Mouse (Mus musculus) MEL (cell line): ENCODE data around the gene Ptprj. TPM values are rescaled to one million over a fixed set of nuclear protein-coding genes. Genes with fewer than 3 reads are reported as not detected.

Source experiments
- DNase-seq: peaks from one replicate; pipeline ENCODE4 v3.0.0; 2011; ENCODE audit warnings: low read depth, low spot score
- H3K27ac ChIP-seq: 2 replicates; pipeline ENCODE4 v1.5.1; 2012; ENCODE audit warnings: low read depth, mild to moderate bottlenecking, control low read depth, low read length, moderate library complexity; ENCODE audit not compliant: control insufficient read depth
- H3K27me3 ChIP-seq, 2 experiments: fragments of 150-350 bp in 1 of 2; sonication (generic) in 1 of 2; 2 replicates each; pipeline ENCODE4 v1.6.1; 2012; ENCODE audit warnings: low read length in 2 of 2, mild to moderate bottlenecking in 2 of 2, improper control_type of control experiment in 1 of 2, moderate library complexity in 1 of 2; ENCODE audit not compliant: insufficient read depth in 2 of 2, control insufficient read depth in 1 of 2
- H3K36me3 ChIP-seq, 2 experiments: 2 replicates each; pipeline ENCODE4 v1.6.1; 2012 to 2014; ENCODE audit warnings: low read length in 2 of 2, improper control_type of control experiment in 1 of 2, inconsistent platforms in 1 of 2, mild to moderate bottlenecking in 1 of 2; ENCODE audit not compliant: insufficient read depth in 2 of 2, control insufficient read depth in 1 of 2
- H3K4me1 ChIP-seq, 2 experiments: fragments of 150-350 bp in 1 of 2; sonication (generic) in 1 of 2; 2 replicates each; pipeline ENCODE4 v1.6.1; 2012; ENCODE audit warnings: low read length in 2 of 2, improper control_type of control experiment in 1 of 2, mild to moderate bottlenecking in 1 of 2; ENCODE audit not compliant: insufficient read depth in 2 of 2, control insufficient read depth in 1 of 2
- H3K4me3 ChIP-seq, 2 experiments: fragments of 150-350 bp in 1 of 2; sonication (generic) in 1 of 2; 2 replicates each; pipeline ENCODE4 v1.5.1; 2012; ENCODE audit warnings: low read depth in 2 of 2, low read length in 2 of 2, mild to moderate bottlenecking in 2 of 2, moderate library complexity in 2 of 2, control low read depth in 1 of 2, improper control_type of control experiment in 1 of 2; ENCODE audit not compliant: control insufficient read depth in 1 of 2, insufficient read depth in 1 of 2
- H3K79me2 ChIP-seq: 2 replicates; pipeline ENCODE4 v1.6.1; 2012; ENCODE audit warnings: mild to moderate bottlenecking, low read length, moderate library complexity; ENCODE audit not compliant: control insufficient read depth, poor library complexity, insufficient read depth
- H3K9ac ChIP-seq: 2 replicates; pipeline ENCODE4 v1.6.1; 2012; ENCODE audit warnings: low read depth, mild to moderate bottlenecking, control low read depth, low read length, moderate library complexity; ENCODE audit not compliant: control insufficient read depth, poor library complexity, severe bottlenecking
- H3K9me3 ChIP-seq: fragments of 150-350 bp; sonication (generic); replicated peaks from 2 replicates; pipeline ENCODE4 v1.6.1; 2012; ENCODE audit warnings: mild to moderate bottlenecking, low read length, improper control_type of control experiment, moderate library complexity; ENCODE audit not compliant: insufficient read depth
- BHLHE40 ChIP-seq: IDR thresholded peaks from 2 replicates; pipeline ENCODE4 v1.6.1; 2012; ENCODE audit warnings: low read depth, mild to moderate bottlenecking, inconsistent platforms, low read length, improper control_type of control experiment, borderline replicate concordance
- CHD1 ChIP-seq: IDR thresholded peaks from 2 replicates; pipeline ENCODE4 v1.6.1; 2012; ENCODE audit warnings: low read depth, mild to moderate bottlenecking, inconsistent platforms, low read length, improper control_type of control experiment
- CHD2 ChIP-seq: IDR thresholded peaks from 2 replicates; pipeline ENCODE4 v1.6.1; 2011; ENCODE audit warnings: low read length, improper control_type of control experiment
- CTCF ChIP-seq, 3 experiments: IDR thresholded peaks in 2 of 3; conservative IDR thresholded peaks in 1 of 3; 2 replicates each; pipeline ENCODE4 v1.5.1; 2011 to 2012; ENCODE audit warnings: low read length in 3 of 3, low read depth in 2 of 3, mild to moderate bottlenecking in 2 of 3, improper control_type of control experiment in 1 of 3, inconsistent platforms in 1 of 3, mixed read lengths in 1 of 3, moderate library complexity in 1 of 3; ENCODE audit not compliant: control insufficient read depth in 1 of 3, insufficient read depth in 1 of 3, poor library complexity in 1 of 3, severe bottlenecking in 1 of 3
- ELF1 ChIP-seq: IDR thresholded peaks from 2 replicates; pipeline ENCODE4 v1.6.1; 2014; ENCODE audit warnings: low read depth, mild to moderate bottlenecking, inconsistent platforms, low read length, improper control_type of control experiment, moderate library complexity
- EP300 ChIP-seq, 2 experiments: IDR thresholded peaks; 2 replicates each; pipeline ENCODE4 v1.6.1; 2011; ENCODE audit warnings: improper control_type of control experiment in 2 of 2, low read length in 2 of 2, low read depth in 1 of 2, mild to moderate bottlenecking in 1 of 2
- ETS1 ChIP-seq: IDR thresholded peaks from 2 replicates; pipeline ENCODE4 v1.6.1; 2012; ENCODE audit warnings: low read depth, mild to moderate bottlenecking, inconsistent platforms, low read length, improper control_type of control experiment, moderate library complexity
- GABPA ChIP-seq: IDR thresholded peaks from 2 replicates; pipeline ENCODE4 v1.6.1; 2012; ENCODE audit warnings: low read depth, mild to moderate bottlenecking, inconsistent platforms, low read length, improper control_type of control experiment, moderate library complexity
- GATA1 ChIP-seq: IDR thresholded peaks from 2 replicates; pipeline ENCODE4 v1.6.1; 2011; ENCODE audit warnings: low read depth, low read length, improper control_type of control experiment
- HCFC1 ChIP-seq: IDR thresholded peaks from 2 replicates; pipeline ENCODE4 v1.6.1; 2012; ENCODE audit warnings: low read depth, mild to moderate bottlenecking, inconsistent platforms, low read length, improper control_type of control experiment, moderate library complexity
- JUND ChIP-seq: IDR thresholded peaks from 2 replicates; pipeline ENCODE4 v1.6.1; 2011; ENCODE audit warnings: low read depth, mild to moderate bottlenecking, improper control_type of control experiment, low read length
- KAT2A ChIP-seq: conservative IDR thresholded peaks from 2 replicates; pipeline ENCODE4 v1.6.1; 2012; ENCODE audit warnings: low read depth, low read length, improper control_type of control experiment, inconsistent platforms
- MAFK ChIP-seq: IDR thresholded peaks from 2 replicates; pipeline ENCODE4 v1.6.1; 2011; ENCODE audit warnings: low read depth, mild to moderate bottlenecking, low read length, improper control_type of control experiment, borderline replicate concordance
- MAX ChIP-seq: IDR thresholded peaks from 2 replicates; pipeline ENCODE4 v1.6.1; 2011; ENCODE audit warnings: low read length, improper control_type of control experiment
- MAZ ChIP-seq: IDR thresholded peaks from 2 replicates; pipeline ENCODE4 v1.6.1; 2012; ENCODE audit warnings: low read depth, mild to moderate bottlenecking, inconsistent platforms, low read length, improper control_type of control experiment
- MEF2A ChIP-seq: IDR thresholded peaks from 2 replicates; pipeline ENCODE4 v1.6.1; 2014; ENCODE audit warnings: low read depth, mild to moderate bottlenecking, inconsistent platforms, low read length, improper control_type of control experiment; ENCODE audit not compliant: poor library complexity, insufficient replicate concordance, severe bottlenecking; ENCODE audit errors: extremely low read depth
- MXI1 ChIP-seq: IDR thresholded peaks from 2 replicates; pipeline ENCODE4 v1.6.1; 2011; ENCODE audit warnings: mild to moderate bottlenecking, low read depth, low read length, improper control_type of control experiment
- MYB ChIP-seq: IDR thresholded peaks from 2 replicates; pipeline ENCODE4 v1.6.1; 2011; ENCODE audit warnings: mild to moderate bottlenecking, low read depth, low read length, improper control_type of control experiment
- MYC ChIP-seq: IDR thresholded peaks from 2 replicates; pipeline ENCODE4 v1.6.1; 2011; ENCODE audit warnings: low read depth, mild to moderate bottlenecking, low read length, improper control_type of control experiment, moderate library complexity
- NELFE ChIP-seq: IDR thresholded peaks from 2 replicates; pipeline ENCODE4 v1.6.1; 2011; ENCODE audit warnings: low read depth, low read length, improper control_type of control experiment
- NRF1 ChIP-seq: IDR thresholded peaks from 2 replicates; pipeline ENCODE4 v1.6.1; 2014; ENCODE audit warnings: low read depth, mild to moderate bottlenecking, inconsistent platforms, low read length, improper control_type of control experiment, moderate library complexity; ENCODE audit not compliant: poor library complexity, insufficient read depth, severe bottlenecking
- POLR2A ChIP-seq, 2 experiments: IDR thresholded peaks; 2 replicates each; pipeline ENCODE4 v1.6.1; 2011 to 2012; ENCODE audit warnings: low read length in 2 of 2, mild to moderate bottlenecking in 2 of 2, control low read depth in 1 of 2, improper control_type of control experiment in 1 of 2, low read depth in 1 of 2, moderate library complexity in 1 of 2; ENCODE audit not compliant: control insufficient read depth in 1 of 2, insufficient read depth in 1 of 2, poor library complexity in 1 of 2
- POLR2AphosphoS5 ChIP-seq: IDR thresholded peaks from 2 replicates; pipeline ENCODE4 v1.6.1; 2012; ENCODE audit warnings: low read depth, borderline replicate concordance, mild to moderate bottlenecking, inconsistent platforms, low read length, moderate library complexity, mixed read lengths
- RAD21 ChIP-seq: IDR thresholded peaks from 2 replicates; pipeline ENCODE4 v1.6.1; 2011; ENCODE audit warnings: mild to moderate bottlenecking, low read depth, low read length, improper control_type of control experiment
- RCOR1 ChIP-seq: IDR thresholded peaks from 2 replicates; pipeline ENCODE4 v1.6.1; 2012; ENCODE audit warnings: low read depth, mild to moderate bottlenecking, inconsistent platforms, low read length, improper control_type of control experiment
- SIN3A ChIP-seq: IDR thresholded peaks from 2 replicates; pipeline ENCODE4 v1.6.1; 2012; ENCODE audit warnings: low read length, improper control_type of control experiment, inconsistent platforms
- SMC3 ChIP-seq: IDR thresholded peaks from 2 replicates; pipeline ENCODE4 v1.6.1; 2011; ENCODE audit warnings: low read depth, low read length, improper control_type of control experiment
- TAL1 ChIP-seq: IDR thresholded peaks from 2 replicates; pipeline ENCODE4 v1.6.1; 2012; ENCODE audit warnings: mild to moderate bottlenecking, inconsistent platforms, low read length, moderate library complexity, mixed read lengths
- TBP ChIP-seq: IDR thresholded peaks from 2 replicates; pipeline ENCODE4 v1.8.0; 2011; ENCODE audit warnings: low read depth, low read length, improper control_type of control experiment
- TCF12 ChIP-seq: IDR thresholded peaks from 2 replicates; pipeline ENCODE4 v1.6.1; 2014; ENCODE audit warnings: low read depth, mild to moderate bottlenecking, inconsistent platforms, low read length, improper control_type of control experiment, moderate library complexity
- UBTF ChIP-seq: IDR thresholded peaks from 2 replicates; pipeline ENCODE4 v1.6.1; 2012; ENCODE audit warnings: low read depth, mild to moderate bottlenecking, inconsistent platforms, low read length, improper control_type of control experiment, moderate library complexity, borderline replicate concordance; ENCODE audit not compliant: insufficient read depth
- USF1 ChIP-seq: IDR thresholded peaks from 2 replicates; pipeline ENCODE4 v1.6.1; 2014; ENCODE audit warnings: low read depth, mild to moderate bottlenecking, inconsistent platforms, low read length, improper control_type of control experiment, moderate library complexity
- USF2 ChIP-seq, 2 experiments: IDR thresholded peaks; 2 replicates each; pipeline ENCODE4 v1.6.1; 2011 to 2012; ENCODE audit warnings: improper control_type of control experiment in 2 of 2, low read length in 2 of 2, borderline replicate concordance in 1 of 2, inconsistent platforms in 1 of 2, low read depth in 1 of 2, mild to moderate bottlenecking in 1 of 2; ENCODE audit not compliant: insufficient read depth in 1 of 2
- ZC3H11A ChIP-seq: IDR thresholded peaks from 2 replicates; pipeline ENCODE4 v1.6.1; 2012; ENCODE audit warnings: low read depth, mild to moderate bottlenecking, inconsistent platforms, low read length, improper control_type of control experiment
- ZKSCAN1 ChIP-seq: IDR thresholded peaks from 2 replicates; pipeline ENCODE4 v1.6.1; 2012; ENCODE audit warnings: low read depth, mild to moderate bottlenecking, inconsistent platforms, low read length, improper control_type of control experiment, moderate library complexity
- ZMIZ1 ChIP-seq: IDR thresholded peaks from 2 replicates; pipeline ENCODE4 v1.6.1; 2012; ENCODE audit warnings: low read depth, mild to moderate bottlenecking, inconsistent platforms, low read length, improper control_type of control experiment, moderate library complexity
- ZNF384 ChIP-seq: IDR thresholded peaks from 2 replicates; pipeline ENCODE4 v1.6.1; 2012; ENCODE audit warnings: low read depth, mild to moderate bottlenecking, inconsistent platforms, low read length, improper control_type of control experiment
- polyA plus RNA-seq, 2 experiments: library from polyadenylated mRNA; stranded (reverse) in 1 of 2; unstranded in 1 of 2; fragments of >175 nt in 1 of 2; fragments of >200 nt in 1 of 2; gene quantifications; 2 replicates each; pipeline versions ENCODE4 v1.2.1 to v1.2.4; 2012; ENCODE audit warnings: low replicate concordance in 2 of 2, low read depth in 1 of 2; ENCODE audit not compliant: insufficient read length in 2 of 2, insufficient read depth in 1 of 2, missing spikeins in 1 of 2
- total RNA-seq: library from RNA; depleted of rRNA; stranded (reverse); fragments of 300-350 nt; gene quantifications from 2 replicates; pipeline ENCODE4 v1.2.3, GENCODE M21; 2012

The Ptprj gene
- total and polyA plus RNA-seq, 3 experiments: 6.4 to 10.2 TPM; not detected in 1

DNA sequence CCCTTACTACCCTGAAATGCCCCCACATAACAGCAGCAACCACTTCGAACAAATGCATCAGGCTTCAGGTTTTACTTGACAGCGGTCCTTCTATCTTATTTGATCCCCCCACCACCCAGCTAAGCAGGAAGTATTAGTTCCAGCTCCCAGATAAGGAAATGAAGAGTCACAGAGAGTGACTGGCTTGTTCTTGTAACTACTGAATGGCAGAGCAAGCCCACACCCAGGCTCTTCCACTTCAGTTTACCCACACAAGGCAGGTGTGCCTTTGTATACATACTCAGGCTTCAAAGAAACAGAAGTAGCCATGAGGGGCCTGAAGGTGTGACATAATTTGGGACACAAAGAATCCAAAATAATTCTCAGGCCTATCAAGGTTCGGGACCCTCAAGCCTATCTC, 5.3 kb downstream of the Ptprj start:
- peak; percentile 84 for DNase-seq
- Histone ChIP-seq H3K9me3 (no peaks in the 10 kb centered on the region), H3K79me2 (peaks cover 38% of the 10 kb centered on the region), H3K9ac (peak overlapping the region; percentile 58), H3K27ac (peak overlapping the region; percentile 80), H3K27me3 (no peaks in the 10 kb centered on the region), H3K36me3 (peaks cover 0 to 36% of the 10 kb centered on the region in 2 experiments; a peak in 2 of 4 replicates), H3K4me3 (peak overlapping the region; percentile 13 to 67), H3K4me1 (peaks cover 23 to 30% of the 10 kb centered on the region in 2 experiments)
- TF ChIP-seq SIN3A: peak; percentile 85
- peak; percentile 79; the same call in 1 of the 2 replicates for TF ChIP-seq MAZ
- TF ChIP-seq CTCF (IDR thresholded peaks at IDR 0.05 in 2 of 3, conservative IDR thresholded peaks at IDR 0.05 in 1 of 3; ENCODE audit: control insufficient read depth in 1 of 3, insufficient read depth in 1 of 3, low read depth in 2 of 3, low read length in 3 of 3, poor library complexity in 1 of 3, severe bottlenecking in 1 of 3): no peak
- TF ChIP-seq GATA1: peak; percentile 90
- TF ChIP-seq ELF1: peak; percentile 85
- TF ChIP-seq TAL1: no peak
- no peak for TF ChIP-seq POLR2AphosphoS5
- TF ChIP-seq EP300 (IDR thresholded peaks at IDR 0.05; ENCODE audit: low read depth in 1 of 2, low read length in 2 of 2): peak; percentile 75 to 76
- TF ChIP-seq BHLHE40: no peak
- TF ChIP-seq POLR2A (IDR thresholded peaks at IDR 0.05; ENCODE audit: control insufficient read depth in 1 of 2, insufficient read depth in 1 of 2, low read depth in 1 of 2, low read length in 2 of 2, poor library complexity in 1 of 2): no peak; a peak in 2 of 4 replicates
- 0 out of 2 replicates have a peak, but pooled peaks have one; percentile 60 for TF ChIP-seq MYC
- TF ChIP-seq MEF2A: no peak
- no peak for TF ChIP-seq SMC3
- no peak for TF ChIP-seq USF2 (IDR thresholded peaks at IDR 0.05; ENCODE audit: borderline replicate concordance in 1 of 2, insufficient read depth in 1 of 2, low read depth in 1 of 2, low read length in 2 of 2)
- TF ChIP-seq MYB: no peak
- TF ChIP-seq ZMIZ1: no peak
- no peak for TF ChIP-seq ZKSCAN1
- TF ChIP-seq MAFK: peak; percentile 19; the same call in 1 of the 2 replicates
- TF ChIP-seq GABPA: no peak
- TF ChIP-seq TBP: peak; percentile 80
- peak; percentile 58 for TF ChIP-seq TCF12
- no peak for TF ChIP-seq ZC3H11A
- TF ChIP-seq KAT2A: no peak
- TF ChIP-seq UBTF: no peak
- TF ChIP-seq NELFE: no peak; the same call in 1 of the 2 replicates
- TF ChIP-seq ZNF384: no peak
- peak; percentile 57; the same call in 1 of the 2 replicates for TF ChIP-seq MAX
- no peak; the same call in 1 of the 2 replicates for TF ChIP-seq CHD1
- 0 out of 2 replicates have a peak, but pooled peaks have one; percentile 15 for TF ChIP-seq CHD2
- TF ChIP-seq RAD21: no peak; the same call in 1 of the 2 replicates
- no peak for TF ChIP-seq NRF1
- TF ChIP-seq JUND: no peak
- peak; percentile 37; the same call in 1 of the 2 replicates for TF ChIP-seq RCOR1
- TF ChIP-seq ETS1: peak; percentile 87
- peak; percentile 55; the same call in 1 of the 2 replicates for TF ChIP-seq MXI1
- no peak for TF ChIP-seq USF1
- TF ChIP-seq HCFC1: peak; percentile 75
